Mouse (Mus musculus) c-Kit-positive CD71-positive TER-119-negative erythroid progenitor cells, embryonic 14.5 days (primary cell): ENCODE results near the gene Errfi1.

Source experiments
- DNase-seq: peaks from one replicate; pipeline ENCODE4 v3.0.0-alpha.2; 2013; ENCODE audit warnings: low read depth

Errfi1 gene

GRCm38 (mm10) chr4:150917336-150918027 is 63.8 kb downstream of the Errfi1 start:
- DNase-seq: no peak
